Mouse (Mus musculus) T-helper 1 cell (primary cell): ENCODE measurements around the gene Fchsd2.

Experiments used
- in situ Hi-C: fragments of 300-600 bp; cut with MboI, MseI; formaldehyde crosslinking; loops from one replicate; pipeline ENCODE4 v1.15.1; 2025; ENCODE audit warnings: high pct_unique_total_duplicates

The Fchsd2 gene

DNA sequence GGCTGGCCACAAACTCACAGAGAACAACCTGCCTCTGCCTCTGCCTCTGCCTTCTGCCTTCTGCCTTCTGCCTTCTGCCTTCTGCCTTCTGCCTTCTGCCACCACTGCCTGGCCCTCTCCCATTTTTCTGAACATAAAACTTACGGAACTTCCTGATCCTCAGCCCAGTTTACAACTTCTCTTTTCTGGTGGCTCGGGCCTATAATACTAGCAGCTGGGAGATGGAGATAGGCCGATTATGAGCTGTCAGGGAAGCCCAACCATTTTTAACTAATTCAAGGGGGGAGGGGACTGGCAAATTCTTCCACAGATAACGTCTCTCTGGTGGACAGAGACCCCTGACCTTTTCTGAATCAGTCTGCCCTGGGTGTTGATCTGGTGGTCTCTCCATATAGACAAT, 22.3 kb upstream of the Fchsd2 start:
- in situ Hi-C loops = loop anchor here (25.0 kb wide), 1 partner anchor 217 kb away; no protein-coding TSS in a partner anchor

DNA sequence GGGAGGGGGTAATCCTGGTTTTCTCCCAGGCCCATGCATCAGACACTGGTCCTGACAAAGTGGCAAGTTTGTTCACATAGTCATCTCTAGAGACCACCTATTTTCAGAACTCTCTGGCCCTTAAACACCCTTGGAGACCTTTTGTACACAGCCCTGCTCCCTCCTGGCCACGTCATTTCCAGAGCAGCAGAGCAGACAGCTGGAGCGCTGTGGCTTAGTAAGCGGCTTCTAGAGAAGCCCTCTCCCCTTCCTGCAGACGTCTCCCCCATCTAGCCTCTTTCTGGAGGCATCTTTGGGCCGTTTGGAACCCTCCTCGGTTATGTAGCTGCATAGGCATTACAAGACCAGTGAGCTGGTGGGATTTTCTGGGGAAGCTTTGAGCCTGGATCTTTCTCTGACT, 21.6 kb upstream of the Fchsd2 start:
- in situ Hi-C loops = loop anchor here (25.0 kb wide), 1 partner anchor 216 kb away; no protein-coding TSS in a partner anchor

DNA sequence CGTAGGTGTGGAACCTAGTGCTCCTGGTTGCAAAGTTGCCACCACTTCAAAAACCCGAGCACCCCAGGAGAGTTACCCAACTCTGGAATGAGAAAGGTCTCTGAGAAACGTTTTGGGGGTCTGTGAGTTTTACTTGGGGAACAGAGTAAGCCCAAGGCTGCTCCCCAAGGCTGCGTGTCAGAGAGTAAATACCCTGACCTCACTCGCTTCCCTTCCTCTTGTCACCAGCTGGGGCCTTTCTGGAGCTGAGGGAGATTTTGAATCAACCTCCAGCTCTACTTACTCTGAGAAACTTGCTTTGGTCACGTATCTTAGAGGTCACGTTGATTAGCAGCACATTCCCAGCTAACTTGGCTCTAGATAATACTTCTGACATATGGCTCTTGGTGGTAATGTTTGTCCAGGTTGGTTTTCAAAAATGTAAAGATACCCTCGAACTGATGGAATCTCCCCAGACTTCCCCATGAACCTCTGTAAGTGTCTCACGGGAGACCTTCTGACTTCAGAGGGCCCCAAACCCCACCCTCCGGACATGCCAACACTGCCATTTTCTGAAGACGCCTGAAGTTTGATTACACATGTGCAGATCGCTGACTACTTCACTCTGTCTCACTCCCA, 20.4 kb upstream of the Fchsd2 start:
- in situ Hi-C loops = loop anchor here (25.0 kb wide), 1 partner anchor 215 kb away; no protein-coding TSS in a partner anchor

DNA sequence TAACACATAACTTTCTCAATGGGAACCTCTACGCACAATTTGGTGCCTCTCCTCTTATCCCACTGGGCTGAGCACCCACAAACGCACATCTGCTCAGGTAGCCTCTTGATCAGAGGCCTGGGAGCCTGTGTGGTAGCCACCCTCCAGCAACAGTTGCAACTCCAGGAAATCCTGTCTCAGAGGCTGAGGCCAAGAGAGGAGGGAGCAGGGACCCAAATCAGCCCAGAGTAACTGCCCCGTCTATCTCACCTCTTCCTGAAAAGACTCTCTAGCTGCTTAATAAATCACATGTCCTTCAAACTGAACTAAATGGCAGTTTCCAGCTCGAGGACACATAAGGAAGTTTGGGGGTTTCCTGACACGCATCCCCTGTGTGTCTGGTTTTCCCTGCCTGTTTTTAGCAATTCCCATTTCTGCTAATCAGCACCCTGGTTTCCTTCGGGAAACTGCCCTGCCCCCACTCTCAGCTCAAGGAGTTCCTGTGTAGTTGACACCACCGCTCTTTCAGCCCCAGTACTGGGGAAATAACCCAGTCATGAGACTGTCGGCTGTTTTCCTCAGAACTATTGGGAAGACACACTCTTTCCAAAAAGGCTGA, 18.4 kb upstream of the Fchsd2 start:
- in situ Hi-C loops = loop anchor here (25.0 kb wide), 1 partner anchor 213 kb away; no protein-coding TSS in a partner anchor

DNA sequence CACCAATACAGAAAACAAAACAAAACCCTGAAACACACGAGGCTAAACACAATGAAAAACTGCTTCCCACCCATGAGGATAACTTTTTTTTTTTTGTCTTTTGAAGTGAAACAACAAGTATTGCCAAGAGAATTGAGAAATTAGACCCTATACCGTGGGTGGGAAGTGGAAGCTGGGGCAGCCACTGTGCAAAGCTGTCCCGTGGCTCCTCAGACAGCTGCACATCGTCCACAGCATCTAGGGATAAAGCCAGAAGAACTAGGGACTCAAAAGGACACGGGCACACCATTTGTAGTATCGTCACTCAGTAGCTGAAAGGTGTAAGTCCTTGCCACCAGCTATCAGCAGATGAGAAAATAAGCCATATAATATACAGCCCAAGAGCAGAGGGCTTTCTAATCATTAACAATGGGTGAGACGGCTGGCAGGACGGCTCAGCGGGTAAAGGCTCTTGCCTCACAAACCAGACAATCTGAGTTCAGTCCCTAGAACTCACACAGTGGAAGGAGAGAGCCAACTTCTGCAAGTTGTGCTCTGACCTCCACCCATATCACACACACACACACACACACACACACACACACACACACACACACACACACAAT, 9.0 kb upstream of the Fchsd2 start:
- in situ Hi-C loops = no loop called here

DNA sequence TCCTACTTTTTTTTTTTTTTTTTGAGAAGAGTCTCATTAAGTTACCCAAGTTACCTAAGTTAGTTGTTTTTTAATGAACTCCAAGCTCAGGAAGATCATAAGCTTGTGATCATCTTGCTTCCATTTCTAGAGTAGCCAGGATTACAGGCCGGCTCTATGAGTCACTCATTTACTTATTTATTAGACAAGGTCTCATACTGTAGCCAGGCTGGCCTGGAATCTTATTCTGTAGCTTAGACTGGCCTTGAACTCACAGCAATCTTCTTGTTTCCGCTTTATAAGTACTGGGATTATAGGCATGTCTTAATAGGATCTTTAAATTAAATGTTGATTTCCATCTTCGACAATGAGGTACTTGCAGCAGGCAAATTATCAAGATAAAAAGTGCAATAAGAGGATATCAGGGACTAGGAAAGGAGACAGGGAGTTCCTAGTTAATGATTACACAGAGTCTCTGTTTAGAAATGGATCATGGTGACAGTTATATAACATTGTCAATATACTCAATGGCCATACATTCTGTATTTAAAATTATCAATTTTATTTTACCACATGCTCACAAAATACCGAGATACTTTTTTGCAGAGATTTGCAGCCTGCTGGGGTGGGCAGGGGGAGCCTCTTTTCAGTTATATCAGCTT, 7.7 kb upstream of the Fchsd2 start:
- in situ Hi-C loops = no loop called here

DNA sequence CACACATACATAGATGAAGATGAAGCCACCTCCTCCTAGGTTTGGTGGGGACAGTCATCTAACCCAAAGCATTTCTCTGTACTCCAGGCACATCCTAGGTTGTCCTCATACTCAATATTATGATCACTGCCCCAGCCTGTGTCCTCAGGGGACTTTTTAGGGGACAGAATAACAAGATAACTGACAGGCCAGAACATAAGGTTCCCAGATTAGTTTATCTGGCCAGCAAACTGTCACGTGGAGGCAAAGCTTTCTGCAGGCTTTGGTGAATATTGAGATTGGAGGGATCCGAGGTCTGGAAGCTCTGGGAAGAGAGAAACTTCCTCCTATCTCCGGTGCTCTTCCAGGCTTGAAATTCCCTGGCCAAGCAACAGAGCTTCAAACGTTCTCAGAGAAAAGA, 6.9 kb upstream of the Fchsd2 start:
- in situ Hi-C loops = no loop called here

DNA sequence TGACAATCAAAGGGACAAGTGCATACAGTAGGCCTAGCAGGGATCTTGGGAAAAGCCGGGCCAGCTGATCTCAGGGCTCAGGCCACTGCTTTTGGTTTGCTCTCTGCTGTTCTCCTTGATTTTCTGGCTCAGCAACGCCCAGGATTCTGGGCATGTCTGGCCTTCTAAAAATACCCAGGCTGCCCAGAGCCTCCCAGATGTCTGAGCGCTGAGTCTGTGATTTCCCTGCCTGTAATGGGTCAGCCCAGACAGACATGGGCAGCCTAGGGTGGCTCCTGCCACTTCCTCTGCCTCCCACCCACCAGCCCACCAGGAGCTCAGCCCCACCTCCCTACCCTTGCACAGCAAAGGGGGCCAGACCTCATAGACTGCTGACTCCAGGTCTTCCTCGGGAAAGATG, 4.0 kb upstream of the Fchsd2 start:
- in situ Hi-C loops = no loop called here

DNA sequence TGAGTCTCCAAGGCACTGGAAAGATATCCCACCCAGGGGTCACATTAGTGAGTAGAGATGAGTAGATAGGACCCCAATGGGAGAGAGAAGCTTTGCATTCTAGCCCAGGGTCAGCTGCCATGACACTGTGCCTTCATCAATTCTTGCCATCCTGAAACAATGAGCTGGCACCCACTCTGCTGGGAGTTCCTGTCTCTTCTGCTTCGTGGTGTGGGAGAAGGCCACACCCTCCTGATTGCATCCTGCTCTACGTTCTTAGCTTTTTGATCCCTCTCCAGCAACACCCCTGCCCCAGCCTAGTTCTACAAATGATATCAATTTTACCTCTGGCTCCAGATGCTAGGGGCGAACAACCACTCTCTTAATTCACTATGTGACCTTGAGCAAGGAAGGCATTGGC, 3.4 kb upstream of the Fchsd2 start:
- in situ Hi-C loops = no loop called here

DNA sequence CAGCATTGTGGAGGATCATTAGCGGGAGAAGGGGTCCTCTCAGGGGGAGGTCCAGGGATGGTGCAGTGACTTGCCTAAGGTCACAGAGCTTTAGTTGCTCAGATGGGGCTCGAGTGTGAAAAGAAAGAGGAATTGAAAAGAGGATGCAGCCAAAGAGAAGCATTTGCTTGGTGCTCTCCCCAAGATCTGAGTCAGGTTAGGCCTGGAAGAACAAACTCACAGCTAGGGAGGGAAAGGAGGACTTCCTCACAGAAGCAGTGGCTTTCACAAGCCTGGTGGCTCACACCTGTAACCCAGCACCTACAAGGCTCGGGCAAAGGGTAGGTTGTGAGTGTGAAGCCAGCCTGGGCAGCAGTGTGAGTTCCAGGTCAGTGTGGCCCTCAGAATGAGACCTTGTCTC, 568 bp downstream of the Fchsd2 start:
- in situ Hi-C loops = no loop called here

DNA sequence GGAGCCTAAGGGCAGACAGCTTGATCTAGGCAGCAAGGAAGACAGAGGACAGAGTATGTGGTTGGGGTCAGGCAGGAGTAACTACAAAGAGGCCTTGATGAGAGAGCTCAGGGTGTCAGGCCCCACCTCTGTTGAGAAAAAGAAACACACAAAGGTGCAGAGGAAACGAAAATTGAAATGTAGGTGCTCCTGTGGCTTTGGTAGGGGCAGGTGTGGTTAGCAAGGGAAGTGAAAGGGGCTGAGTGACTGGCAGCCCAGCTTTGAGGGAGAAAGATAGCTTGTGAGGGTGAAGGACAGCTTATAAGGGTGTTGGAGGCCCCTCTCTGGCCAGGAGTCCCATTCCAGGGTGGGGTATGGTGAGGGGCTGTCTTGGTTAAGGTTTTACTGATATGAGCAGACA, 2.1 kb downstream of the Fchsd2 start:
- in situ Hi-C loops = no loop called here

DNA sequence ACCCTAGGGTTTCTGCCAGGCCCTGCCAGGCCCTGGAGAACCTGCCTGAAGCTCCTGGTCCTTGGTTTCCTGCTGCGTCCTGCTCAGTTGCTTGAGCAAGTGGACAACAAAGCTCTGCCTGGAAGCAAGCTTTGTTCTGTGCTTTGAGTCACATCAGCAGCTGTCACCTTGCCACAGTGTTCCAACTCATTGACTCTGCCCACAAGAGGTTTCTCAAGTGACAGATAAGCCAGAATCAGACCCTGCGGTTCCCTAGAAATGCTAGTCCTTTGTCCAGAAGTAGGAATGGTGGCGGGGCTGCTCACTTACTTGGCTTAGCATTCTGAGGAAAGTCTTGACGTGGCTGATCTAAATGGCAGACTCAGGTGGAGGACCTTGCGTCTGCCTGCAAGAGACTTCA, 2.9 kb downstream of the Fchsd2 start:
- in situ Hi-C loops = no loop called here

DNA sequence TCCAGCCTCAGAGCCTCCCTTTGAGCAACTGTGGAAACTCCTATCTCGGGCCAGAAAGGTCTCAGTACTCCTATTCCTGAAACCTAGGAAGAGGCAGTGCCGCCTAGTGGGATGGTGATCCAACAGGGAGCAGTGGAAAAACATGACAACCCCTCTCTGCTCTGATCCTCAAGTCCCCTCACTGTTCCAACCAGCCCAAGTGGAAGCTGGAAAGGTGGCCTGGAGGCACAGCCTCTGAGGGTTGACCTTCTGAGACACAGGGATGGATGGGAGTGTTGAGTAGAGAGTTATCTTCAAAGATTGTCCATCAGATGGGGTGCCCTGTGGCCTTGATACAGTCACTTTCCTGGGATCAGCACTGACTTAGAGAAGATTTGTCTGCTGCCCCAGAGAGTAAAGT, 3.9 kb downstream of the Fchsd2 start:
- in situ Hi-C loops = no loop called here

DNA sequence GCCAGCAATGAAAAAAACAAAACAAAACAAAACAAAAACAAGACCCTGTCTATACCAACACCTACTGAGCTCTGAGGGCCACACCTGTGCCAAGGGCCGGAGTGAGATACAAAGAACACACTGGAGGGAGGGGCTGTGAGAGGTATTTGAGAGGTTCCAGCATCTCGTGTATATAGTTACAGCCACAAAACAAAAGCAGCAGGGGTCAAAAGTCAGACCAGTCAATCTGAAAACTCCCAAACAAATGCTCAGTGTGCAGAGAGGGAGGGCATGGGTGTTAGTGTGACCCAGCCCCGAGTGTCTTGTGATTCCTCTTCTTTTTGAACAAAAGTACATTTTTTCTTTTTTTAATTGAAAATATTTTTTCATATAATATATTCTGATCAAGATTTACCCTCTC, 4.4 kb downstream of the Fchsd2 start:
- in situ Hi-C loops = no loop called here

DNA sequence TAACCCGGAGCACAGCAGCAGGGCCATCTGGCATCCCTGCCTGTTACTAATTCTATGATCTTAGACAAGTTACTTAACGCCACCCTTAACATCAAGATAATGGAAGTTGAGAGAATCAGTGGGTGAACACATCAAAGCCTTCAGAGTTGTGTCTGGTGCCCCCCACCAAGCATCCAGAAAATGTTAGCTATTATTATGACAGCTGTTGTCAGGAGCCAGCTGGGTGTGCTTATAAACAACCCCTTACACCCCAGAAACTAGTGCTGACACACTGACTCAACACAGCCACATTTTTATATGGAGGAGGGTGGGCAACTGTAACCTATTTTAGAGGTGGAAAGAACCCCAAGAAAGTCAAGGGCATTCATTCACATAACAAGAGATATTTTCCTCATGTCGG, 7.3 kb downstream of the Fchsd2 start:
- in situ Hi-C loops = no loop called here

DNA sequence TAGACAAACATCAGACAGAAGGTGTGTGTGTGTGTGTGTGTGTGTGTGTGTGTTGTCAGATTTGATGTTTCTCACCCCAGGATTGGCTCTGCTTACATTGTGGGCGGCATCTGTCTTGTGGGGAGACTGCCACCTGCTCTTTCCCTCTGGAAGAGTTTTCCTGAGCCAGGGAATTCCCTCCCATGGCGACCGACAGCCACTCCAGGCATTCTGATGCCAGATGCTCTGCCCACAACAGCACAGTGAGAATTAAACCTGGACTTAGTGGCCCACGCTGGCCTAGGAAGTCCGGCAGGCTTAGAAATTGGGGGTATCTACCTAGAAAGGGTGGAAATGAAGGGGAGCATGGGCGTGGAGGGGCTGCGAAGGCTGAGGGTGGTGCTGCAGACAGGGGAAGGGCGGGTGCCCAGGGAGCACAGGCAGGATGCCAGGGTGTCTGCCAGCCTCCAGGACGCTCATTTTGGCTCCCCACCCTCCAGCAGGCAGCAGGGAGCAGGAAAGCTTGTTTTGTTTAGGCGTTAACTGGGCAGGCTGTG, 8.6 kb downstream of the Fchsd2 start:
- in situ Hi-C loops = no loop called here

DNA sequence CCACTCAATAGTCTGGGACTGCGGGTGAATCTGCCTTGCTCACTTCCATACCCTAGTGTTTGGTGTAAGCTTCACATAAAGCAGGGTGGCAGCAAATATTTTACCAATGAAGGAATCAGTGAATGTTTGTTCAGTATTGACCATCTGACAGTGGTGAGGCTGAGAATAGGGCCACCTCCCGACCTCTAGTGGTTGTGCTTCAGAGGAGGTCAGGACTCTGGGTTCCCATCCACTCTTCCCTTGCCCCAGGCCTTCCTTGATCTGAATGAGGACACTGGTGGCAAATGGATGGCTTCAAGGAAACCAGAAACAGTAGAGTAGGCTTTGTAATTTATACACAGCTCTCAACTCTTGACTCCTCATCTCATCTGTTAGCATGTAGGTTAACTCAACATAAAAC, 14.0 kb downstream of the Fchsd2 start:
- in situ Hi-C loops = no loop called here

DNA sequence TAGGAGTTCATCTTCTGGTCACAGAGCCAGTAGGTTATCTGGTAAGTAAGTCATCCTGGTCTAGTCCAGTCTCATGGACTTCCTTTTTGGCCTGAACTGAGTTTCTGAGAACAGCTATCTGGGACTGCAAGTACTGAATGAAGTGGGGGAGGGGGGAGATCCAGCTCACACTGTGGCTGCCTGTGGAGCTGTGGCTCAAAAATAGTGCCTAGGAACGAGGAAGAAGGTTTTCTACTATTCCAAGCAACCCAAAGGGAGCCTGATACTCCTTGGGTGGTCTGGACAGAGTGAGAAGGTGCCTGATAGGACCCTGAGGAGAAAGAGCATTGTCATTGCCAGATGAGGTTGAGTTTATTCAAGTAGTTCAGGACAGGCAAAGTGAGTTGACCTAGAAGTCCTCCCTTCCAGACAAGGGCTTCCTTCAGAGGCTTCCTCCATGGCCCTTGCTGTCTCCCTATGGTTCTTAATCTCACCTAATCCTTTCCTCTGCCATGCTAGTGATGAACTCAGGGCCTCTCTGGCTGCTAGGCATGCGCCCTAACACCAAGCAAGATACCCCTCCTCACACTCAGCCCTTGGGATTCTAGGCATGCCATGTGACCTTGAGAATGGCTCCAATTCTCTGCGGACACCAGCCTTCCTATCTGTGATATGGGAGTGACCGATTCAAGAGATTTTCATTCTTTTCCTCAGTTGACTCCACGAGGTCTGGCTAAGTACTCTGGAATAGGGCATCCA, 14.6 kb downstream of the Fchsd2 start:
- in situ Hi-C loops = no loop called here

DNA sequence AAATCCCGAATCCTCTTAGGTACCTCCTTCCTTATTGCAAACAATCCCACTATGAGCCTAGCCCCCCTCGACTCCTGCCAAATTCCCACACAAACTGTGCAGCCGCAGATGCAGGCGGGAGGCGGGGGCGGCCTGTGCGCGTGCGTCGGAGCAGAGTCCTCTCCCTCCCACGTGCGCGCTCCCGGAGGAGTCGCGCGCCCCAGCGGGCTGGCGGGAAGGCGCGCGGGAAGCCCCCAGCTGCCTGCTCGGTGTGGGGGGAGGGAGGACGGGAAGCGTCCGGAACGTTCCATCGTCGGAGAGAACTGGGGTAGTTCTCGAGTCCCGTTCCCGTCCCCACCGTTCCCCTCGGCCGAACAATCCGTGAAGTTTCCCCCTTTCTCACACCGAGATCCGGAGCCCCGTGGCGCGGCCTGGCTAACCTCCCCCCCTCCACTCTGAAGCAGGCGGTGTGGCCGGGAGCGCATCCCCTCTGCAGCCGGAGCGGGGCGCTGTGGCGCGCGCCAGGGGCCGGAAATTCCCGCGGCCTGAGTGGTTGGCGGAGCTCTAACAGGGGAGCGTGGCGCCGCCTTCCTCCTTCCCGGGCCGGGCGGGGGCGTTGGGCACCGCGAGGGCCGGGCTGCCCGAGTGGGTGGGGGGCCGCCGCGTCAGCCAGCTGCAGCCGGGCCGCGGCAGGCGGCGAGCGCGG, 15.4 kb downstream of the Fchsd2 start:
- in situ Hi-C loops = no loop called here

DNA sequence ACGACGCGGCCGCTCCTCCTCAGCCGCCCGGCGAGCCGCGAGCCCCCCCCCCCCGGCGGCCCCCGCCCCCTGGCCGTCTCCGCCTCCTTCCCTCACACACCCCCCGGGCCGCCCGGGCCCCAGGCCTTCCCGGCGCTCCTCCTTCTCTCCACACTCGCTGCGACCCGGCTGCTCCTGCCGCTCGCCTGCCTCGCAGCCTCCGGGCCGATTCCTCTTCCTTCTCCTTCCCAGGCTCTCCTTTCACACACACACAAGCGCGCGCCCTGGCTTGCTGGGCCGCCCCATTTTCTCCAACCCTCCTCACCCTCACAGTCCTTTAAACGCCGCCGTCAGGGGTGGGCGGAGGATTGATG, 16.0 kb downstream of the Fchsd2 start:
- in situ Hi-C loops = no loop called here
